Mouse (Mus musculus): ENCODE data around the gene 4933430I17Rik. TPM values are rescaled to one million over a fixed set of nuclear protein-coding genes. Genes with fewer than 3 reads are reported as not detected.

4933430I17Rik gene
- polyA plus RNA-seq, 1 experiment, result not detected

DNA sequence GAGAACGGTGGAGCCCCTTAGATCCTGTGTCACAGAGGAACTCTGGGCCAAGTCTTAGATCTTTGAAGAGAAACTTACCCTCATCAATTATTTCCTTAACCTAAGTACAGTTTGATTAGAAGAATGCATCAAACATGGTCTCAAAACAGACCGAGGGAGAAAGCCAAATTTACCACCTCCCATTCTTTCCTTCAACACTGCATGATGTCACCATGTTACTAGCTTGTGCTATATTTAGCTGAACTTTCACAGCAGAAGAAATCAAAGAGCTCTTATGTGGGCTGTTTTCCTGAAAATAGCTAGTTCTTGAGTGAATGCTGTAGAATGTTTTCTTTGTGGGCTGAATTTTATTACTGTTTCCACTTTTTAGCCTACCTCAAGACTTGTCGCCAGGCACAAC lies 32.3 kb downstream of the 4933430I17Rik start:
- no peak overlapping the region for H3K27ac ChIP-seq (replicated peaks; ENCODE audit: low read depth, low read length)
- H3K4me3 ChIP-seq (ENCODE audit: insufficient read depth, low read depth, low read length), result no peak overlapping the region
- no peaks in the 10 kb centered on the region for H3K4me1 ChIP-seq (ENCODE audit: control insufficient read depth, insufficient read depth, insufficient read length, low read length)

- Histone ChIP-seq H3K4me3 (ENCODE audit: insufficient read depth, low read depth, low read length) (no peak within 1 kb of the TSS), H3K4me1 (ENCODE audit: control insufficient read depth, insufficient read depth, insufficient read length, low read length) (no peaks in the 10 kb centered on the region), H3K27ac (replicated peaks; ENCODE audit: low read depth, low read length) (no peak within 1 kb of the TSS)
These were observed 34.7 kb downstream of the 4933430I17Rik start, which contains the start of gene Rgs3 for GRCm38 (mm10) chr4:62559797-62560329. Gene Rgs3 (plus strand): TSS chr4:62559847.

DNA sequence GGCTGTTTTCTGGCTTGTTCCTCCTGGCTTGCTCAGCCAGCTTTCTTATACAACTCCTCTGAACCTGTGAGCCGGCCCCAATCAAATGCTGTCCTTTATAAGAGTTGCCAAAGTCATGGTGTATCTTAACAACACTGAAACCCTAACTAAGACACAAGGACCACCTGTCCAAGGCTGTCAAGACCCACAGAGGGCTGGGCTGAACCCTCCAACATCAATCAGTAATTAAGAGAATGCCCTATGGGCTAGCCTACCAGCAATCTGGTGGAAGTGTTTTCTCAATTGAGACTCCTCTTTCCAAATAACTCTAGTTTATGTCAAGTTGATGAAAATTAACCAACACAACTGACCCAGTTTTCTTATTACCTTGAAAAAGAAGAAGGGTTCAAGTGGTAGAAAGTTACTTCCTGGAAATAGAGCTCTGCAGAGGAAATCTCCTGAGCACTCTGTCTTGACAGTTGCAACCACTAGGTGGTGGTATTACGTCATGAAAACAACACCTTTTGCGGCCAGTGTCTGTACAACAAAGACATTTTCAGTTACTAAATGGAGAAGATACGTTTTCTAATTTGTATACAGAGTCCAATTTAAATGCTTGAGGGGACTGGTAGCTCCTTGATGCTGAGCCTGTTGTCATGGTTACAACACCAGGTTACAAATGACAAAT lies 35.9 kb downstream of the 4933430I17Rik start:
- Histone ChIP-seq H3K4me3 (ENCODE audit: insufficient read depth, low read depth, low read length) (no peak overlapping the region), H3K27ac (replicated peaks; ENCODE audit: low read depth, low read length) (no peak overlapping the region), H3K4me1 (ENCODE audit: control insufficient read depth, insufficient read depth, insufficient read length, low read length) (no peaks in the 10 kb centered on the region)

GRCm38 (mm10) chr4:62561630-62562001 lies 36.4 kb downstream of the 4933430I17Rik start:
- Histone ChIP-seq H3K4me1 (ENCODE audit: control insufficient read depth, insufficient read depth, insufficient read length, low read length) (no peaks in the 10 kb centered on the region), H3K27ac (replicated peaks; ENCODE audit: low read depth, low read length) (no peak overlapping the region), H3K4me3 (ENCODE audit: insufficient read depth, low read depth, low read length) (no peak overlapping the region)

GRCm38 (mm10) chr4:62562006-62562405 lies 36.8 kb downstream of the 4933430I17Rik start:
- no peak overlapping the region for H3K27ac ChIP-seq (replicated peaks; ENCODE audit: low read depth, low read length)
- H3K4me1 ChIP-seq (ENCODE audit: control insufficient read depth, insufficient read depth, insufficient read length, low read length), result no peaks in the 10 kb centered on the region
- H3K4me3 ChIP-seq (ENCODE audit: insufficient read depth, low read depth, low read length), result no peak overlapping the region

GRCm38 (mm10) chr4:62566530-62566929 lies 41.4 kb downstream of the 4933430I17Rik start:
- Histone ChIP-seq H3K4me3 (ENCODE audit: insufficient read depth, low read depth, low read length) (no peak overlapping the region), H3K27ac (replicated peaks; ENCODE audit: low read depth, low read length) (no peak overlapping the region)

DNA sequence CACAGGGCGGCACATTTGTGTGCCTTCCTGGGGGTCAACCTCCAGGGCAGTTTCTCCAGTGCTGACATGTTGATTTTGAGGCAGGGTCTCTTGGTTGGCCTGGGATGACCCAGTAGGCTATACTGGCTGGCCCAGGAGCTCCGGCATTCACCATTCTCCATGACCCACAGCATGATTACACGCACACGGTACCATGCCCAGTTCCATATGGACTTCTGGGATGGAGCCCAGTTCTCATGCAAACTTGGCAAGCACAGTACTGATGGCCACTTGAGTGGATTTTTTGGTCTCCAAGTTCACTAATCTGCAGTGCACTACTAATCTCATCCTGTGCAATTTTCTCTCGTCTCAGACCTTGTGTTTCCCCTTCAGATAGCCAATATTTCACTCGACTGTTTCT lies 42.5 kb downstream of the 4933430I17Rik start:
- Histone ChIP-seq H3K27ac (replicated peaks; ENCODE audit: low read depth, low read length) (no peak overlapping the region), H3K4me3 (ENCODE audit: insufficient read depth, low read depth, low read length) (no peak overlapping the region), H3K4me1 (ENCODE audit: control insufficient read depth, insufficient read depth, insufficient read length, low read length) (peaks cover 6% of the 10 kb centered on the region; the same call in 1 of the 2 replicates)

More at GRCm38 (mm10) chr4:62566530-62566929, 41.4 kb downstream of the 4933430I17Rik start:
- peaks cover 3% of the 10 kb centered on the region; the same call in 1 of the 2 replicates for H3K4me1 ChIP-seq (ENCODE audit: control insufficient read depth, insufficient read depth, insufficient read length, low read length)

GRCm38 (mm10) chr4:62568359-62568758 lies 43.2 kb downstream of the 4933430I17Rik start:
- no peak overlapping the region for H3K4me3 ChIP-seq (ENCODE audit: insufficient read depth, low read depth, low read length)
- no peak overlapping the region for H3K27ac ChIP-seq (replicated peaks; ENCODE audit: low read depth, low read length)
- peaks cover 6% of the 10 kb centered on the region; the same call in 1 of the 2 replicates for H3K4me1 ChIP-seq (ENCODE audit: control insufficient read depth, insufficient read depth, insufficient read length, low read length)

DNA sequence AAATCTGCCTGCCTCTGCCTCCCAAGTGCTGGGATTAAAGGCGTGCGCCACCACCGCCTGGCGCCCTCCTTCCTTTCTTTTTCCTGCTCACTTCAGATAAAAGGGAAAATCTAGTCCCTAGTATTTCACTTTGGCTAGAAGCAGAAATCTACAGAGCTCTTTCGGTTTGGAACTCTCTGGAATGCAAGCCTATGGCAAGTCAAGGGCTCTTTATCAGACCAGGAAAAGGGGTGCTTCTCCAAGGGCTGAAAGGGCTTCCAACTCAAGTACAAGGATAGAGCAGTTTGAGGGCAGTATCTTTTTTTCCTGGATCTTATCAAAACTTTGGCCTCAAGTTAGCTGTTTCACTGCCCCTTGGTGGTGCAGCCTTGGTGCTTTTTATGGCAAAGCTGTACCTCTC lies 44.4 kb downstream of the 4933430I17Rik start:
- Histone ChIP-seq H3K4me1 (ENCODE audit: control insufficient read depth, insufficient read depth, insufficient read length, low read length) (peaks cover 6% of the 10 kb centered on the region; the same call in 1 of the 2 replicates), H3K27ac (replicated peaks; ENCODE audit: low read depth, low read length) (no peak overlapping the region), H3K4me3 (ENCODE audit: insufficient read depth, low read depth, low read length) (no peak overlapping the region)

DNA sequence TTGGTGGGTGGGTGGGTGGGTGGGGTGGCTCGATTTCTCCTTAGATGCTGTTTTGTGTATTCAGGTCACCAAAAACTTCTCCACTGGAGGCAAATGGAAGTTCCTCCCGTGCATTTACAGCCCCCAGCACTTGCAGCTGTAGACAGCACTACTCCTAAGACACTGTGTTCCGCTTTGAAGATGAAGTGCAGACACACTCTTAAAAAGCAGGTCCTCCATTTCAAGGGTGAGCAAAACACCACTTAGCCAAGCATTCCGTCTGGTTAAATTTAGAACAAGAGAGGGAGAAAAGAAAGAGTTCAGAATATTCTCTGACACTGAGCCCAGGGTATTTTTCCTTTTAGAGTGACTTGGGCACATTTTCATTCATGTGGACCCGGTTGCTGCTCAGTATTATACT lies 44.9 kb downstream of the 4933430I17Rik start:
- Histone ChIP-seq H3K4me3 (ENCODE audit: insufficient read depth, low read depth, low read length) (no peak overlapping the region), H3K27ac (replicated peaks; ENCODE audit: low read depth, low read length) (no peak overlapping the region), H3K4me1 (ENCODE audit: control insufficient read depth, insufficient read depth, insufficient read length, low read length) (peaks cover 6% of the 10 kb centered on the region; the same call in 1 of the 2 replicates)

DNA sequence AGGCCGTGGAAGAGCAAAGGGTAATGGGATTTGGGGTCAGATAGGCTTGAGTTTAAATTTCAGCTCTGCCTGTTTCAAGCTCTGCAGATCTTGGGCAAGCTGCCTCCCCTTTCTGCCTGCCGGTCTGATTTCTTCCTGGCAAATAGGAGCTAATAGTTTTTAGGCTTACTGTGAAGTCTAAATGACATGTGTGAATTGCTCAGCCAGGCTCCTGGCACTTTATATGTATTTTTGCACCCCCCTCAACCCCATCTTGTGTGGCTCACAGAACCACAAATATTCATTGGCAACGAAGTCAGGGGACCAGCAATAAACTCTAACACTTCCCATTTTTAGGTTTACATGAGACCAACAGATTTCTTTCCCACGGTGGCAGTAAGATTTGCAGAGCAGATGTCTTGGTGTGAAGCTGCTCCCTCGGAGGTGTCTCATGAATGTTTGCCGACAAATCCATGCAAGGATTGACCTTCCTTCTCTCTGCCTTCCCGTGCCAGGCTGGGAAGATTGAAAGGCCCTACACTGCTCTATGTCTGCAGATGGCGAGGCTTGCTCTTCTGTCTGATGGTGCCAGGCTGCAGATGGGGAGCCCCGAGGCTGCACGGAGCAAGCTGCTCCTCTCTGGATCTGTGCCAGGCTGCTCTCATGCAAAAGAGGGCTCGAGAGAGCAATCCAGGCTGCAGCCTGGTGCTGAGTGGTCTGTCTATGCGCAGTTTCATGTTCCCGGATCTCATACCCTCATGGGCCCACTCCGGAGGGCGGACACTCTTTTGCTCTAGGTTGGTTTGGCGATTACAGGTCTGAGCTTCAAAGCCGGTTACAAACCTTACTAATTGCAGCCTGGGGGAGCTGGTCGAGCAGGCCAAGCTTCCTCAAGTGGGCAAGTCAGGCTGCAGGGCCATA lies 57.4 kb downstream of the 4933430I17Rik start:
- Histone ChIP-seq H3K27ac (replicated peaks; ENCODE audit: low read depth, low read length) (no peak overlapping the region), H3K4me1 (ENCODE audit: control insufficient read depth, insufficient read depth, insufficient read length, low read length) (peaks cover 8% of the 10 kb centered on the region), H3K4me3 (ENCODE audit: insufficient read depth, low read depth, low read length) (peak overlapping the region; percentile 55)

- Histone ChIP-seq H3K4me1 (ENCODE audit: control insufficient read depth, insufficient read depth, insufficient read length, low read length) (peaks cover 8% of the 10 kb centered on the region), H3K4me3 (ENCODE audit: insufficient read depth, low read depth, low read length) (peak overlapping the region; percentile 55), H3K27ac (replicated peaks; ENCODE audit: low read depth, low read length) (no peak overlapping the region)
These were observed 58.3 kb downstream of the 4933430I17Rik start for GRCm38 (mm10) chr4:62583265-62584092.

- H3K4me3 ChIP-seq (ENCODE audit: insufficient read depth, low read depth, low read length), result no peak overlapping the region
- peaks cover 8% of the 10 kb centered on the region for H3K4me1 ChIP-seq (ENCODE audit: control insufficient read depth, insufficient read depth, insufficient read length, low read length)
- no peak overlapping the region for H3K27ac ChIP-seq (replicated peaks; ENCODE audit: low read depth, low read length)
These were observed 61.9 kb downstream of the 4933430I17Rik start for GRCm38 (mm10) chr4:62587067-62587466.

- Histone ChIP-seq H3K4me1 (ENCODE audit: control insufficient read depth, insufficient read depth, insufficient read length, low read length) (no peaks in the 10 kb centered on the region), H3K27ac (replicated peaks; ENCODE audit: low read depth, low read length) (no peak overlapping the region), H3K4me3 (ENCODE audit: insufficient read depth, low read depth, low read length) (no peak overlapping the region)
These were observed 65.7 kb downstream of the 4933430I17Rik start for GRCm38 (mm10) chr4:62590878-62591277.
